Mouse (Mus musculus) telencephalon, adult 2 months (tissue): ENCODE results near the gene Uqcc1.
"Not testable (repeated sequence)": the region's sequence is repeated elsewhere in the genome, so short reads cannot be mapped to it uniquely, and the experiment has no call there.

Experiments
- DNase-seq: peaks from one replicate; pipeline ENCODE4 v3.0.0-alpha.2; 2011; ENCODE audit warnings: low read depth, low spot score

The Uqcc1 gene

DNA sequence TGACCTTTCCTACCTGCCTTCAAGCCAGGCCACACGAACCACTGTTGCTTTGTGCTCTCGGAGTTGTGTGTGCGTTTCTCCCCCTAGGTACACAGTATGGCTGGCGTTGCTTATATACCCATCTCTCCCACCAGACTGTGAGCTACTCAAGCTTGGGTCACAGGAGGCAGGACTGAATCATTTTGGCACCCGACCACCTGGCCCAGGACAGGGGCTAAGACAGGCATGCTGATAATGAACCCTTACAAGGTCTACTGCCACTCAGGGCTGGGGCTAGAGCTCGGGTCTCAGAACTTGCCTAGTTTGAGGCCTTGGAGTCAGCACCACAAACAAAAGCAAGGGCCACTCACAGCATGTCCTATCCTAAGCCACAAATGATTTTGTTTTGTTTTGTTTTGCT, 68.5 kb downstream of the Uqcc1 start:
- DNase-seq, result no peak

DNA sequence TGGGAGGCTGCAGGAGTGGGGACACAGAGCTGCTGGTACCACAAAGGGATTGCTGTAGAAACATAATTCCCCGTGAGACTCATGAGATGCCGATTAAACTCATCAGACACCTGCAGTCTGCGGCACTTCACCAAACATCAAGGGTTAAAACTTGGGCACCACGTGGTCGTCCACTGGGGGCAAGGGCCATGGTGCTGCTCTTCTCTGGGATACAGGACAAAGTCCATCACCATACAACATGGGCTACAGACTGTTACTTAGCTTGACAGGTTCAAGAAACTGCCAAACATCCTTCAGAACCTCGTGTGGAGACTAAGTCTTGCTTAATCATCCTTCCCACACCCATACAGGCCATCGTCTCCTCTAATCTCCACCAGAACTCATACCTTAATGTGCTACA, 70.0 kb downstream of the Uqcc1 start:
- DNase-seq, result no peak

DNA sequence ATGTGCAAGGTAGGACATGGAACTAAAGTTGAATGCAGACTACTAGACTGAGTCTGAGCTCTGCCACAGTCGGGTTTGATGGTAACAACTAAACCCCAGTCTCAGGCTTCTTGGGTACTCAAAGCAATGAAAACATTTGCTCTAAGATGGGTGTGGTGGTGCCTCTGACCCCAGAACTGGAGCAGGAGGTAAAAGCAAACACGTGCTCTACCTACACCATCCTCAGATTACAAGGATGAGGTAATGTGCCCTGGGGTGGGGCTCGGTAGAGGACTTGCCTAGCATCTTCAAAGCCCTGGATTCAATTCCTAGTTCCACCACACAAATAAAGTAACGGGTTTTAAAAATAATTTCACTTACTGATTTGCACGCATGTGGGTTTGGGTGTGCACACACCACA, 77.6 kb downstream of the Uqcc1 start:
- no peak for DNase-seq

DNA sequence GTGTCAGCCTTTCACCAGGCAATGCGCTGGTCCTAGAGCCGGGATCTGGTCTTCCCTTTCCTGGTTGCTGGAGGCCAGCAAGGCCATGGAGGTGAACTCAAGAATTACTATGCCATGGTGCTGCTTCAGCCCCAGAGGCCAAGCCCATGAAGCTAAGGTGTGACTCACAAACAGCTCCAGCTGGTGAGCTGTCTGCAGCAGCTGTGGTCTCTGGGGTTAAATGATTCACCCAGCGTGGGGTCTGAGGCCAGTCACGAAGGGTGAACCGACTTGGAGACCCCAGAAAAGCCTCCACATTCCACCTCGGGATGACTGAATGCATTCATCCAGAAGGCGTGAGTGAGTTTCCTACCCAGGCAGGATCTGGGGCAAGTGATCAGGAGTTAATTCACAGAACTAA, 80.0 kb downstream of the Uqcc1 start:
- DNase-seq, result no peak

DNA sequence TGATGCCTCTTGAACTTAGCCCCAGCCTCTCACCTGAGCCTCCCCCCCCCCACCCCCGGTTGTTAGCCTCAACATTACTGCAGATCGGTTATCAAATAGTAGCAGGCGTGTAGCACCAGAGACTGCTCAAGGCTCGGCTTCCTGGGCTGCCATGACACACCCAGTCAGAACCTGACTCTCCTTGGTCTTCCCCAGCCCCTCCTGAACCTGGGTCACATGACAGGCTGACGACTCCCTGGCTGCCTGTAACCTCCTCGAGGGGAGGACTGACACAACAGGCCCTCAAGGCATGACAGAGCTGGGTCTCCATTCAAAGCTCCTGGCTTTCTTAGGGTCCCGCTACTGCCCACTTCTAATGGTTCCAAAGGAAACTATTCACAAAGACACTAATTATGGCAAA, 80.6 kb downstream of the Uqcc1 start:
- DNase-seq, result no peak

DNA sequence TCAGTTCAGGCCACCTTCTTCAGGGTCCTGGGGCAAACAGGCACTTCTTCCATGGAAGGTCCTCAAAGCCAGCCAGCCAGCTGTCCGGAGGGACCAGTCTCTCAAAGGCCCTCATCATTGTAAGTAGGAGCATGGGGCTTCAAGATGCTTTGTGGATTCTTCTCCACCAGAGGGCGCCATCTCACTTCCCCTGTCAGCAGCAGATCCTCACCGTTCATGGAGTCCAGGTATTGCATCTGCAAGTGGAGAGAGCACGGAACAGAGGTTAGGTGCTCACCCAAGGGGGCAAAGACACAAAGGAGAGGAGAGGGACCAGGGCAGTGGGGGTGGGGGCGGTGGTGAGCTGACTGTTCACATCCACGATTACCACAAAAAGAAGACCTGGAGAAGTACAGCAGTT, 81.8 kb downstream of the Uqcc1 start:
- DNase-seq, result peak; percentile 44

DNA sequence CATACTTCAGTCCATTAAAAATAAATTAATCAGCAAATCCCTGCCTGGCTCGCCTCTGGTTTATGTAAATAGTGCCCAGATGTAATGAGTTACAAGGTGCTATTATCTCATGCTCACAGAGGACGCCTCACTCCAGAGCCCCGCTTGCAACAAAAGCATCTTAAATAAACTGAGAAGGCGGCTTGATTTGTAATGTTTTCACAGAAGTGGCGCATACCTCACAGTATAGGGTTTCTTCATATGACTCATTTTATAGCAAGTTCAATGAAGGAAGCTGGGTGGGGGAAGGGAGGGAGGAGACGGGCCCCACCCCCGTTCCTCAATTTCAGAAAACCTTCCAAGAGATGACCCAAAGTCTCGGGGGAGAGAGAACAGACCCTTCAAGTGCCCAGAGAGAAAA, 83.2 kb downstream of the Uqcc1 start:
- DNase-seq, result no peak

DNA sequence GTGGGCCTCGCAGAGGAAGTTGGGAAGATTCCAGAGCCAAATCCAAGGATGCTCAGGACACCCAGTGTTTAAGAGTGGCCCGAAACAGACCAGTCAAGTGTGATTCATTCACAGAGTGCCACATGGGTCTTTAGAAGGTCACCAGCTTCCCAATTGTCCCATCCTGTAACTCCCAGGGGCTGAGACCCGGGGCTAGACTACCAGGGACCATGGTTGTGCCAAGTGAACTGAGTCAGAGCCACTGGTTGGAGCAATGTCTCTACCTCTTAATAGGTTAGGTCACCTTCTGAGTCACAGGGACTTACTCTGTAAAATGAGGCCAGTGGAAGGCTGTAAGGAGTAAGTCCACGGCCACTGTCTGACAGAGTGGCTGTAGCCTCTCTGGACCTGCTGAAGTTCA, 91.1 kb downstream of the Uqcc1 start:
- DNase-seq, result no peak

DNA sequence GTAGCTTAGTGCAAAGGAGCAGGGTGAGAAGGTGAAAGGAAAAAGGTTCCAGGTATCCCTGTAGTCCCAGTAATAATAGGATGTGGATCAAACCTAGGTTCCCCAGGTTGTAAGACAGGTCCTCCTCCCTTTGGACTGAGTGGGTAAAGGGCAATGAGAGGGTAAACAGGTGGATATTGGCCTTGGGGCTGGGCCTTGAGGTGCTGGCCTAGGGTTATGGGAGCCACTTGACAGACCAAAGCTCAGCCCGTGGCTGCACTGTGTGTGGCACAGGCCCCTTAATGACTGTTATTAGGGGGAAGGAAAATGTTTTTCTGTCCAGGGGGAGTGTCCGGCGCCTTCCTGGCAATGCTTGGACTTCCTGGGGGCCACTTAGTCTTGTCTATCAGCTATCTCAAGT, 92.1 kb downstream of the Uqcc1 start:
- DNase-seq, result no peak

DNA sequence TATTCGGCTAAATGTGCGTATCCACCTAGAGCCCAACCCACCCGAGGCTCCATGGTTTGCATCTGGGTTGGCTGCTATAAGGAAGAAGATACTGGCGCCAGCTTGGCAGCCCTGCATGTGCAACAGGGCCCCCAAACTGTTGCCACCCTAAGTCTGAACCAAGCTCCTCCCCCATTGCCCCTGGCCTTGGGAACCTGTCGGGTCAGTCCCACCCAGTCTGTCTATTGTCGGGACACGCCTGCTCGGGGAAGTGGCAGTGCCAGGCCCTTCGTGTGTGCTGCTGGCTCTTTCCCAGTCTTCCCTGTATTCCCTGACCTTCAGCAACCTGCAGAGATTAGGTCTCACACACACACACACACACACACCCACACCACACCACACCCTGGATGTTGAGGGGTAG, 95.4 kb downstream of the Uqcc1 start, which contains the start of gene Fam83c:
Gene Fam83c, minus strand, starts transcription at position 123 of the 400 bp plus-strand sequence.
- no peak for DNase-seq

DNA sequence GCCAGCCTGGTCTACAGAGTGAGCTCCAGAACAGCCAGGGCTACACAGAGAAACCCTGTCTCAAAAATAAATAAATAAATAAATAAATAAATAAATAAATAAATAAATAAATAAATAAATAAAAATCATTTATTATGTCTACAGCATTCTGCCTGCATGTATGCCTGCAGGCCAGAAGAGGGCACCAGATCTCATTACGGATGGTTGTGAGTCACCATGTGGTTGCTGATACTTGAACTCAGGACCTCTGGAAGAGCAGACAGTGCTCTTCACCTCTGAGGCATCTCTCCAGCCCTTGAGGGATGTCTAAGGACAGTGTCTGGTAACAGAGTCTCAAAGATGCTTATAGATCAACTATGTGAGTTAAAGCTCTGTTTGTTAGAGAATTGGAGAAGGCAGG, 98.0 kb downstream of the Uqcc1 start:
- DNase-seq, result not testable (repeated sequence)

DNA sequence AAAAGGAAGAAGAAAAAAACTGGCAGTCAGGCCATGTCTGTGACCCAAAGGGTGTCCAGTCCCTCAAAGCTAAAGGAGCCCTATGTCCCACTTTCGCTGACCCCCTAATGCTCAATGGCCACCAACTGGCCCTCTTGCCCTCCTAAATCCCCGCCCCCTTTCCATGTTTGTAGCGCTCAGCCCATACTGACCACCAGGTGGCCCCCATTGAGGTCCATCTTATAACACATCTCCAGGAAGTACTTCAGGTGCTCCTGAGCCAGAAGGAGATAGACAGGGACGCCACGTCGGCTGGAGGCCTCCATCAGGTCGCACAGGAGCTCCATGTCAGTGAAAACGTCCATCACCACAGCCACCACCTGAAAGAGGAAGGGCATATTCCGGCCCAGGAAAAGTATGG, 98.8 kb downstream of the Uqcc1 start:
- DNase-seq, result no peak

DNA sequence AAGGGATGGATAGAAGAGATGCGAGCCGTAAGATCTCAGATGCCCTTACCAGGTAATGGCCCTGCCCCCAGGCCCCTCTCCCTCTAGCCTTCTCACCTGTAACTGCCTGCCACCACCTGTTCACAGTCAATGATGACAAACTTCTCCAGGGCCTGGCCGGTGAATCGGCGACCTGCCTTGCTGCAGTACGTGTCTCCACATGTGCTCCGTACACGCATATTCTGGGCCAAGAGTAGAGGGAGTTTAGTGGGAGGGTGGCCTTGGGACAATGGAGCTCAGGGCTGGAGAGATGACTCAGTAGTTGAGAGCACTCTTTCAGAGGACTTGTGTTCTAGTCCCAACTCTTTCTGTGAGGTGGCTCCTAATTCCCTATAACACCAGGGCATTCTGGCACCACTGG, 99.3 kb downstream of the Uqcc1 start:
- DNase-seq, result no peak

DNA sequence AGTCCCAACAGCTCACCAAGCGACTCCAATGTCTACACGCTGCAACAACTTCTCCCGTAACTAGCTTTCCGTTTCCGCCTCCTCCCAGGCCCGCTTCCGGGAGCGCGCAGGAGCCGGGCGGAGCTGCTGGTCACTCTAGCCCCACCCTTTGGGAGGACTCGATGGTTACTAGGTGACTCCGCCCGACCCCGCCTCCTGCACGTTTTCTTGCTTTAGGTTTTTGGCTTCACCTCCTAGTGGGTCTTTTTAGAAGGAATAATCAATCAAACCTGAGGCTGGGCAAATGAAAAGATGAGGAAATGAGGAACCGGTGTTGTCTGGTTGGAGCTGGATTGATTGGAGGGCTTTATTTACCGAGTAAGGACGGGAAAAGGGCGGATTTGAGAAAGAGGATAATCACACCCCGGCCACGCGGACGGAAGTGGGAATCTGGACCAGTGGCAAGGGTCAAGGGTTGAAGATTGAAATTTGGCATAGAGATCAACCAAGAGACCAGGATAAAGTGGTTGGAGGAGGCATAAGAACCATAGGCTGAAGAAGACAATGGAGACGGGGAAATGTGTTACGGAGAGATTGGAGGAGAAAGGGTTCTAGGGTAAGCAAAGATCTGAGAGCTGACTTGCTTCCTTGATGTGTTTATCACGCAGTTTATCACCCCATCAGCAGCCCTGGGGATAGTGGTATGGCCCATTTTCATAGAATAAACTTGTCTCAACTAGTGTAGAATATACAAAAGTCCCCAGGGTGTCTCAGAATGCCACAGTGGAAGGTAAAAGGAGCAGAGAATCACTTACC, 103.3 kb downstream of the Uqcc1 start, which contains the start of gene Eif6:
Gene Eif6, minus strand, starts transcription at position 296 of the 795 bp plus-strand sequence.
- peak; percentile 89 for DNase-seq

DNA sequence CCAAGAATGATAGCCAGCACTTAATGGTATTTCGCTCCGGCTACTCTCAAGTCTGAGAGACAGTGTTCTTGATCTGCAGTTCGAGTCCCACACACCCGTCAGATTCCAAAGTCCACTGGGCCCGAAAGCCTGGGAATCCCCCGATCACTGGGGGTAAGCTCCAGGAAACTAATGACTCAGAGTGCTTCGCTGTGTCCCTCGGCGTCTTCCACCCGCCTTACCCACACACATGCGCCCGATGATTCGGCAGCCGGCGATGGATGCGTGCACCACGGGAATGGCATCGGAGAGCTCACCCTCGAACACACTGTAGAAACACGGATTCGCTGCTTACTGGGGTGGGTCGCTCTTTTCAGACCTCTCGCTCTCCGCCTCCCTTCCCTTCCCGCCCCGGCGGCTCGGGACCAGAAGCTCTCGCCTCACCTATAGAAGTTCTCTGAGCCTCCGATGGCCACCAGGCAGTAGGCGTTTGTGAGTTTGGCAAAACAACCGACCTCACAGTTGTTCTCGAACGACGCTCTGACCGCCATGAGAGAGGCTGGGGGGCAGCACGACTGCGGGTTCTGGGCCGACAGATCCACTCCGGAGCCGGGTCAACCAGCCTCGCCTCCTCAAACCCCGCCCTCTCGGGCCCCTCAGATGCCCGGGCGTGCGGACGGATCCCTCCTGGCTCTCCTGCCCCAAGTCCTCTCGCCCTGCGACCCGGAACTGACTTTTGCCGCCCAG, 104.0 kb downstream of the Uqcc1 start:
- no peak for DNase-seq

DNA sequence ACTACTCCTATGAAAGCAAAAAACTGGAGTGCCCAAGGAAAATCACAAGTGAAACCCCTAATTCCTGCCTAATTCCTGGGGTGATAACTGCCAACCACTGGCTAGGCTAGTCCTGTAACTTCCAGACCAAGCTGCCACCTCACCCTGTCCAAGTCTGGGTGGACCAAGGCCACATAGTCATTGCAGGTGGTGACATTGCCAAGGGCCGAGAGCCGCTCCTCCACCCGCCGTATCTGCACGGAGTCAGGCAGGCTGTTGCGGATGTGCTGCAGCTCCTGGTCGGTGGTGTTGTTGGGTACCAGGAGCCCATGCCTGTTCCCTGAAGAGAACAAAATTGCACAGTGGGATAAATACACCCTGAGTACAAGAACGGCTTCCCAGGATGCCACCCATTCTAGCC, 106.4 kb downstream of the Uqcc1 start:
- no peak for DNase-seq

DNA sequence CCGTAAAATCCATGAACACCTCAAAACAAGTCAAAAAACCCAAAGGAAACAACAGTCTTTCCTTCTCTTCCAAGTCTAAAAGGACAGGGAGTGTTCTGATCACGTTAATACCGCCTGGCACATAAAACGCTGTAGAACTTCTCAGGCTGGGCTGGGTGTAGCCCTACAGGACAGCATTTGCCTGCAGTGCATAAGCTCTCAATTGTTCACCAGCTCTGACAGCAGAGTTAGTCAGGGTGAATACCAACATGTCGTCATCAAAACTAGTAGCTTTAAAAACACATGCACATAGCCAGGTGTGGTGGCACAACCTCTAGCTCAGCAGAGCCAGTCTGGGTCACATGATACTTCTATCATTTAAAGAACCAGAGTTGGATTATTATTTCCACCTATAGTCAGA, 109.3 kb downstream of the Uqcc1 start:
- no peak for DNase-seq

DNA sequence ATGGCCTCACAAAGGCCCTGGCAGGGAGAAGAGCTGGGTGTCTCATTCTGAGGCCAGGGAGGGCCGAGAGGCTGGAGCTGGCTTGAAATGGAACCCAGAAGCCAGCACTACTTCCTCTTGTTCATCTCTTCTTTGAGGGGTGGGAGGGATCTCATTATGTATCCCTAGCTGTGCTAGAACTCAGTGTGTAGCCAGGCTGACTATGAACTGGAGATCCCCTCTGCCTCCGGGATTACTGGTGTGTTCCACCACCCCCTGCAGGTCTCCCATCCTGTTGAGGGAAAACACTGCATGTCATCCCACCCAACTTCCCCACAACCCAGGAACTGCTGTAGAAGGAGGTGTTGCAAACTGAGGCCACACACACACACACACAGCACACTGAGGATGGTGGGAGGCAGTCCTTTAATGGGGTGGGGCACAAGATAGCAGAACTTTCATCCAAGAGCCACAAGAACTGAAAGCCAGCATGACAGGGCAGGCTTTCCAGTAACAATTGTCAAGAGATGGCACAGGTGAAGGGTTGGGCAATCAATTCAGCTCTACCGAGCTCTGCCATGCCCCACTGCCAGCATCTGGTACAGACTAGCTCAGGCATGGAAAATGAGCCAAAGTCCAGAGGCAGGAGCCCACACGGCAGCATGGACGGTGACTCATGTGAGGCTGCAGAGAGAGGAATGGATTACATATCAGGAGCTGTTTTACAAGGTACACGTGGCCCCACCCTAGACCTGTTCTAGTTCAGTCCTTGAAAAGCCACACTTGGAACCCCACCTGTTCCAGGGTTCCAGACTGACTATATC, 110.5 kb downstream of the Uqcc1 start:
- no peak for DNase-seq

DNA sequence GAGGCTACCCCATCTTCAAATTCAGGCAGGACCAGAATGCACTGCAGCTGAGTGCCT, 110.9 kb downstream of the Uqcc1 start, which contains the start of gene BC029722:
Gene BC029722, minus strand, starts transcription at position 35 of the 57 bp plus-strand sequence.
- no peak for DNase-seq

DNA sequence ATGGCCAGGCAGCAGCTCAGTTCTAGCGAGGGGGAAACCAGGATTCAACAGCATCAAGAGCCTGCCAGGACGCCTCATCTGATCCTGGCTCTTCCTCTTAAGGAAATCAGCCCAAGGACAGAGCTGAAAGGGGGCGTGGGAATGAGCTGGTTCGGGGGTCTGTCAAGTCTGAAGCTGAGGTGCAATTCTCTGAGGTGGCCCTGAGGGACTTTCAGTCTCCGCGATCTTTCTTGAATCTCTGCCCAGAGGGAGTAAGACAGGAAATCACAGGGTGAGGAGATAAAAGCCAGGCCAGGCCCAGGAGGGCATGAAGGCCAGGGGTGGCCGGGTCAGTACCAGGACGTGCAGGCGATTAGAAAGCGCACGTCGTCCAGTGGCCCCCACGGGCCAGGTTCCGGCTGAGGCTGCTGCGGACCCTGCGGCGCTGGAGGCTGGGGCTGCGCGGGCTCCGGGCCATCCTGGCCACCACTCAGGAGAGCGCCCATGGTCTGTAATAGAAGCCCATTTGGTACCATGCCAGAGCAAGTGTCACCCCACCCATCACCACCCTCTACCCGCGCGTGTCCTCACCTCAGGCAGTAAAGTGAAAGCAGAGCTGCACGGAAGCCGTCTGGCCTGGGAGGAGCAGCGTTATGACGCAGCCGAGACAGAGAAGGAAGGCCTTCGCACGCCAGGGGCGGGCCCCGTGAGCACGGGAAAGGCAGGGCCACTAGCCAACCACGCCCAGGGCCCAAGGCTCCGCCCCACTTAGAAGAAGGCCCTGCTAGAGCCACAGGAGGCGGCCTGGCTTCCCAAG, 111.3 kb downstream of the Uqcc1 start:
- peak; percentile 92 for DNase-seq

DNA sequence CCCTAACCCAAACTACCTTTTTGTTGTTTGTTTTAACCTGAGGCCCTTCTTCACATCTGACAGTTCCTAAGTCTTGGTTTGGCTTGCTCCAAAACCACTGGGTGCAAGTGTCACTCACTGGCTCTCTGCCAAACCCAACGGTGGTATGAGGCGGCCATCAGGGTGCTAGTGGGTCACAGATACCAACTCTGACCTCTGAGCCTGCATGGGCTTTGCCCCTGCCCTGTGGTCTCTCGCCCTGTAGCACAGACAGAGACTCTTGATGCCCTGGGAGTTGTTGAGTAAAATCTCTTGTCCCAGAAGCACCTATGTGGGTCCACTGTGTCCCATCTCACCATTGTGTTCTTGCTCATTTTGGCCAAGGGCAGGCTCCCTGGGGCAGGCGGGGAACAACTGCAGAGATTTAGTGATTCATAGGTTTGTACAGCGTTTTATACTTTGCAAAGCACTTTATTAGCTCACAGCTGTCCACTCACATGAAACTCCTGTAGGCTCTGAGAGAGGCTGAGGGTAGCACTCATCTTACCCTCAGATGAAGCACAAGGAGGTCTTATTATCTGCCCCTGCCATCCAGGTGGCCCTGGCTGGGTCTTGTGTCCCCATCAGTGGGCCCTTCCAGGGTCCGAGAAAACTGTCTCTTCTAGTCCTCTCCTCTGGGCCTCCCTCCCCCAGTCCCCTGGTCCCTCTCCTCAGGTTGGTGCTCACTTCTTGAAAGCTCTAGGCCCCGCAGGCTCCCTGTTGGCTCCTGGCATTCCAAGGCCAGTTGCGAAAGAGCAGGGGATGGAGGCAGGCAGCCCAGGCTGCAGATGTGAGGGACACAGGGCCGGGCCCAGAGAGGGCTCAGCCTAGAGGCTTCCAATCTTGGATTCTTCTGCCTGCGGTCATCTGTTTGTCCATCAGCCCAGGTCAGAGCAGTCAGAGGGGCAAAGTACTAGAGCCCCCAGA, 112.5 kb downstream of the Uqcc1 start:
- DNase-seq, result no peak
